Mouse (Mus musculus) embryonic stem cell, embryonic (primary cell): ENCODE measurements around the gene Hmgb1.

Experiments
- CTCF ChIA-PET, 4 experiments: fragments of 300-600 bp in 2 of 4; fragments of 350-600 bp in 2 of 4; sonication (Branson Sonifier 250); formaldehyde crosslinking; loops; one replicate each; lab custom pipeline; 2022; ENCODE audit warnings: inconsistent platforms in 2 of 4; lab: Charles Lee
- POLR2A ChIA-PET, 4 experiments: fragments of 300-600 bp in 2 of 4; fragments of 350-600 bp in 2 of 4; sonication (Branson Sonifier 250); formaldehyde crosslinking; loops; one replicate each; lab custom pipeline; 2022; ENCODE audit warnings: antibody characterized with exemption in 4 of 4, inconsistent platforms in 1 of 4; lab: Charles Lee

The Hmgb1 gene

GRCm38 (mm10) chr5:149184104-149184843, at the start of gene Hmgb1, which contains the start of gene Uspl1:
Gene Hmgb1, minus strand, starts transcription at chr5:149184489.
Gene Uspl1, plus strand, starts transcription at chr5:149184350.
- CTCF ChIA-PET = interaction anchor here in 3 of 4 experiments (0.6 to 1.3 kb wide), 8 partner anchors 47 to 751 kb away, joined by 3 to 12 read pairs (median 4); no protein-coding TSS in a partner anchor
- POLR2A ChIA-PET = interaction anchor here (0.6 to 6.3 kb wide), 121 partner anchors 8 to 1241 kb away, joined by 3 to 82 read pairs (median 4); partner anchors contain the start of genes Hsph1 (in 2 of the 4) and Katnal1 (in 1 of the 4)

- POLR2A ChIA-PET = interaction anchor here in 3 of 4 experiments (0.6 to 2.5 kb wide), 8 partner anchors 15 to 207 kb away, joined by 3 to 14 read pairs (median 5); partner anchors contain the start of genes Hmgb1 (in 2 of the 3) and Uspl1 (in 2 of the 3)
- CTCF ChIA-PET = interaction anchor here in 1 of 4 experiments (0.6 to 1.0 kb wide), 2 partner anchors 158 to 237 kb away, joined by 3 to 5 read pairs; no protein-coding TSS in a partner anchor
Observed at GRCm38 (mm10) chr5:149229619-149230339, 45.5 kb upstream of the Hmgb1 start.

- CTCF ChIA-PET = interaction anchor here in 3 of 4 experiments (0.6 to 0.7 kb wide), 3 partner anchors 157 to 867 kb away, joined by 3 read pairs; no protein-coding TSS in a partner anchor
- POLR2A ChIA-PET = interaction anchor here (0.6 to 2.5 kb wide), 13 partner anchors 14 to 1504 kb away, joined by 3 to 14 read pairs (median 4); partner anchors contain the start of genes Hmgb1 (in 2 of the 4) and Uspl1 (in 2 of the 4)
Observed at GRCm38 (mm10) chr5:149228700-149229618, 44.7 kb upstream of the Hmgb1 start.

- ChIA-PET POLR2A (interaction anchor here in 2 of 4 experiments (0.8 to 2.8 kb wide), 4 partner anchors 9 to 172 kb away, joined by 3 to 7 read pairs (median 4); partner anchors contain the start of genes Hmgb1 (in 1 of the 2) and Uspl1 (in 1 of the 2)), CTCF (interaction anchor here in 2 of 4 experiments (0.5 to 0.6 kb wide), 2 partner anchors 157 to 328 kb away, joined by 3 read pairs; no protein-coding TSS in a partner anchor)
Observed at GRCm38 (mm10) chr5:149224666-149225065, 40.4 kb upstream of the Hmgb1 start.

- POLR2A ChIA-PET = interaction anchor here in 2 of 4 experiments (0.7 to 1.8 kb wide), 2 partner anchors 13 to 37 kb away, joined by 3 to 4 read pairs; partner anchors contain the start of genes Hmgb1 (in 1 of the 2) and Uspl1 (in 1 of the 2)
- CTCF ChIA-PET = interaction anchor here in 1 of 4 experiments (0.6 kb wide), 1 partner anchor 448 kb away, joined by 3 read pairs; no protein-coding TSS in a partner anchor
Observed at GRCm38 (mm10) chr5:149221355-149221754, 37.1 kb upstream of the Hmgb1 start.

GRCm38 (mm10) chr5:149219493-149219892, 35.2 kb upstream of the Hmgb1 start:
- POLR2A ChIA-PET = no interaction called here
- CTCF ChIA-PET = no interaction called here

- CTCF ChIA-PET = interaction anchor here in 2 of 4 experiments (0.6 to 0.7 kb wide), 2 partner anchors 66 to 253 kb away, joined by 3 to 4 read pairs; no protein-coding TSS in a partner anchor
- POLR2A ChIA-PET = interaction anchor here in 3 of 4 experiments (0.7 to 3.9 kb wide), 8 partner anchors 9 to 575 kb away, joined by 3 to 14 read pairs (median 4); partner anchors contain the start of genes Hmgb1 (in 1 of the 3) and Uspl1 (in 1 of the 3)
Observed at GRCm38 (mm10) chr5:149217524-149218357, 33.5 kb upstream of the Hmgb1 start.

- POLR2A ChIA-PET = interaction anchor here (0.8 to 3.9 kb wide), 8 partner anchors 8 to 32 kb away, joined by 3 to 14 read pairs (median 4); partner anchors contain the start of genes Hmgb1 (in 2 of the 4) and Uspl1 (in 2 of the 4)
- CTCF ChIA-PET = no interaction called here
Observed at GRCm38 (mm10) chr5:149215540-149215939, 31.3 kb upstream of the Hmgb1 start.

- ChIA-PET POLR2A (interaction anchor here in 2 of 4 experiments (1.1 to 2.2 kb wide), 3 partner anchors 9 to 16 kb away, joined by 3 to 7 read pairs (median 4); no protein-coding TSS in a partner anchor), CTCF (no interaction called here)
Observed at GRCm38 (mm10) chr5:149212806-149213205, 28.5 kb upstream of the Hmgb1 start.

- ChIA-PET CTCF (no interaction called here), POLR2A (no interaction called here)
Observed at GRCm38 (mm10) chr5:149211041-149211440, 26.8 kb upstream of the Hmgb1 start.

- ChIA-PET POLR2A (interaction anchor here in 2 of 4 experiments (0.8 to 1.6 kb wide), 4 partner anchors 9 to 25 kb away, joined by 3 to 8 read pairs (median 4); partner anchors contain the start of genes Hmgb1 (in 2 of the 2) and Uspl1 (in 1 of the 2)), CTCF (no interaction called here)
Observed at GRCm38 (mm10) chr5:149209328-149209727, 25.0 kb upstream of the Hmgb1 start.

- CTCF ChIA-PET = no interaction called here
- POLR2A ChIA-PET = interaction anchor here in 2 of 4 experiments (0.7 to 2.3 kb wide), 7 partner anchors 9 to 56 kb away, joined by 3 to 8 read pairs (median 4); partner anchors contain the start of genes Hmgb1 (in 2 of the 2) and Uspl1 (in 1 of the 2)
Observed at GRCm38 (mm10) chr5:149208776-149209175, 24.5 kb upstream of the Hmgb1 start.

- POLR2A ChIA-PET = interaction anchor here in 2 of 4 experiments (1.2 to 2.3 kb wide), 6 partner anchors 8 to 54 kb away, joined by 3 to 8 read pairs (median 4); partner anchors contain the start of genes Hmgb1 (in 1 of the 2) and Uspl1 (in 1 of the 2)
- CTCF ChIA-PET = interaction anchor here in 1 of 4 experiments (0.6 kb wide), 1 partner anchor 256 kb away, joined by 3 read pairs; no protein-coding TSS in a partner anchor
Observed at GRCm38 (mm10) chr5:149207661-149208060, 23.4 kb upstream of the Hmgb1 start.

- CTCF ChIA-PET = no interaction called here
- POLR2A ChIA-PET = interaction anchor here in 3 of 4 experiments (1.1 to 2.3 kb wide), 6 partner anchors 10 to 94 kb away, joined by 3 to 8 read pairs (median 4); partner anchors contain the start of genes Hmgb1 (in 1 of the 3) and Uspl1 (in 1 of the 3)
Observed at GRCm38 (mm10) chr5:149206286-149206685, 22.0 kb upstream of the Hmgb1 start.

- POLR2A ChIA-PET = interaction anchor here (0.8 to 5.5 kb wide), 10 partner anchors 8 to 93 kb away, joined by 3 to 48 read pairs (median 4); partner anchors contain the start of genes Hmgb1 (in 2 of the 4) and Uspl1 (in 2 of the 4)
- CTCF ChIA-PET = interaction anchor here in 1 of 4 experiments (0.6 kb wide), 1 partner anchor 134 kb away, joined by 3 read pairs; no protein-coding TSS in a partner anchor
Observed at GRCm38 (mm10) chr5:149205265-149205664, 21.0 kb upstream of the Hmgb1 start.
